Mouse (Mus musculus) cerebellum, adult 2 months (tissue): ENCODE measurements around the gene Ly75.

Experiments used
- CTCF ChIP-seq: fragments of 200-500 bp; IDR thresholded peaks from 2 replicates; pipeline ENCODE4 v1.5.1; 2011; ENCODE audit warnings: low read depth, mild to moderate bottlenecking, control low read depth, low read length, moderate library complexity, borderline replicate concordance; ENCODE audit not compliant: insufficient read depth
- POLR2A ChIP-seq: fragments of 200-500 bp; IDR thresholded peaks from 2 replicates; pipeline ENCODE4 v1.6.1; 2011; ENCODE audit warnings: low read length, control low read depth, borderline replicate concordance; ENCODE audit not compliant: insufficient read depth

- TF ChIP-seq CTCF (no peak), POLR2A (no peak)
Measured at GRCm38 (mm10) chr2:60382858-60383669, at the start of gene Ly75.
